Mouse (Mus musculus) heart, embryonic 11.5 days (tissue): ENCODE data around the gene Cdc26. TPM values are rescaled to one million over a fixed set of nuclear protein-coding genes. Genes with fewer than 3 reads are reported as not detected.
A peak's percentile ranks its signal among the peaks of the same experiment; 100 is the strongest.

ENCODE experiments used
- ATAC-seq: fragments of 200-750 bp; cut with Nextera tagmentation; replicated peaks from 2 replicates; pipeline ENCODE4 v1.8.0; 2017; ENCODE audit warnings: moderate library complexity; ENCODE audit not compliant: insufficient number of reproducible peaks, low FRiP score, low TSS enrichment
- H3K27ac ChIP-seq: fragments of 300-500 bp; sonication (generic); 2 replicates; pipeline ENCODE4 v1.5.1; 2014; ENCODE audit warnings: mild to moderate bottlenecking, low read depth, low read length
- H3K27me3 ChIP-seq: fragments of 300-500 bp; sonication (generic); 2 replicates; pipeline ENCODE4 v1.6.1; 2014; ENCODE audit warnings: mild to moderate bottlenecking, low read length, mixed read lengths; ENCODE audit not compliant: control insufficient read depth, insufficient read depth
- H3K36me3 ChIP-seq: fragments of 300-500 bp; sonication (generic); 2 replicates; pipeline ENCODE4 v1.6.1; 2014; ENCODE audit warnings: mild to moderate bottlenecking, low read length, moderate library complexity, mixed read lengths; ENCODE audit not compliant: control insufficient read depth, insufficient read depth
- H3K4me1 ChIP-seq: fragments of 300-500 bp; sonication (generic); 2 replicates; pipeline ENCODE4 v1.6.1; 2014; ENCODE audit warnings: low read length; ENCODE audit not compliant: control insufficient read depth, insufficient read depth
- H3K4me2 ChIP-seq: fragments of 300-500 bp; sonication (generic); 2 replicates; pipeline ENCODE4 v1.6.1; 2014; ENCODE audit warnings: mild to moderate bottlenecking, moderate library complexity
- H3K4me3 ChIP-seq: fragments of 300-500 bp; sonication (generic); 2 replicates; pipeline ENCODE4 v1.5.1; 2014; ENCODE audit warnings: low read depth, low read length
- H3K9ac ChIP-seq: fragments of 300-500 bp; sonication (generic); 2 replicates; pipeline ENCODE4 v1.6.1; 2014; ENCODE audit warnings: mild to moderate bottlenecking, low read depth, low read length, moderate library complexity
- H3K9me3 ChIP-seq: fragments of 300-500 bp; sonication (generic); replicated peaks from 2 replicates; pipeline ENCODE4 v1.6.1; 2016; ENCODE audit warnings: low read length; ENCODE audit not compliant: control insufficient read depth
- WGBS: fragments of 180-500 bp; shearing (Covaris S2); extraction: QIAGEN DNeasy Blood & Tissue Kit; methylation state at CpG from one replicate; pipeline ENCODE4 v1.1.7; 2014; ENCODE audit not compliant: insufficient replicate concordance; 5-methylcytosine and 5-hydroxymethylcytosine counted together
- polyA plus RNA-seq: library from polyadenylated mRNA; unstranded; fragments of >200 nt; fragmentation: Nextera tagmentation; extraction: Ambion mirVana; gene quantifications from 2 replicates; pipeline ENCODE4 v1.2.1, GENCODE M21; 2014

The Cdc26 gene
- polyA plus RNA-seq, 1 experiment from 2014 or later = 101 TPM

GRCm38 (mm10) chr4:62348329-62348705, 60.1 kb downstream of the Cdc26 start:
- H3K27me3 ChIP-seq = no peaks in the 10 kb centered on the region
- ATAC-seq = no peak
- 0 out of 2 replicates have a peak overlapping the region, but pooled peaks have one; percentile 7 for H3K4me2 ChIP-seq
- 39% methylated on average over 2 of the region's 2 CpGs for WGBS
- no peaks in the 10 kb centered on the region for H3K4me1 ChIP-seq
- no peak overlapping the region for H3K9ac ChIP-seq
- H3K9me3 ChIP-seq = no peaks in the 10 kb centered on the region
- H3K27ac ChIP-seq = peak overlapping the region; percentile 16
- H3K36me3 ChIP-seq = peaks cover 14% of the 10 kb centered on the region
- no peak overlapping the region for H3K4me3 ChIP-seq

GRCm38 (mm10) chr4:62347605-62348328, 60.7 kb downstream of the Cdc26 start:
- no peaks in the 10 kb centered on the region for H3K9me3 ChIP-seq
- no peaks in the 10 kb centered on the region for H3K27me3 ChIP-seq
- H3K36me3 ChIP-seq = peaks cover 14% of the 10 kb centered on the region
- ATAC-seq = peak; percentile 65
- no peaks in the 10 kb centered on the region for H3K4me1 ChIP-seq
- H3K9ac ChIP-seq = no peak overlapping the region
- 50% methylated on average over 9 of the region's 9 CpGs for WGBS
- H3K4me3 ChIP-seq = no peak overlapping the region
- 0 out of 2 replicates have a peak overlapping the region, but pooled peaks have one; percentile 7 for H3K4me2 ChIP-seq
- peak overlapping the region; percentile 54 for H3K27ac ChIP-seq

- no peaks in the 10 kb centered on the region for H3K4me1 ChIP-seq
- H3K27me3 ChIP-seq = no peaks in the 10 kb centered on the region
- H3K4me2 ChIP-seq = no peak overlapping the region
- no peak overlapping the region for H3K9ac ChIP-seq
- peaks cover 10% of the 10 kb centered on the region for H3K36me3 ChIP-seq
- no peak for ATAC-seq
- H3K27ac ChIP-seq = no peak overlapping the region
- 80% methylated on average over 4 of the region's 4 CpGs for WGBS
- H3K4me3 ChIP-seq = no peak overlapping the region
- H3K9me3 ChIP-seq = no peaks in the 10 kb centered on the region
Measured at GRCm38 (mm10) chr4:62345827-62346226, 62.6 kb downstream of the Cdc26 start.

GRCm38 (mm10) chr4:62344000-62344399, 64.4 kb downstream of the Cdc26 start:
- peaks cover 13% of the 10 kb centered on the region for H3K36me3 ChIP-seq
- WGBS = 70% methylated on average over 1 of the region's 1 CpGs
- H3K27ac ChIP-seq = no peak overlapping the region
- ATAC-seq = no peak
- no peak overlapping the region for H3K4me3 ChIP-seq
- H3K4me2 ChIP-seq = no peak overlapping the region
- H3K27me3 ChIP-seq = no peaks in the 10 kb centered on the region
- H3K9ac ChIP-seq = no peak overlapping the region
- no peaks in the 10 kb centered on the region for H3K9me3 ChIP-seq
- H3K4me1 ChIP-seq = no peaks in the 10 kb centered on the region

GRCm38 (mm10) chr4:62338536-62338935, 69.9 kb downstream of the Cdc26 start:
- H3K27me3 ChIP-seq = no peaks in the 10 kb centered on the region
- no peak overlapping the region for H3K4me2 ChIP-seq
- H3K9me3 ChIP-seq = no peaks in the 10 kb centered on the region
- no peak overlapping the region for H3K9ac ChIP-seq
- WGBS = 87% methylated on average over 5 of the region's 5 CpGs
- no peaks in the 10 kb centered on the region for H3K4me1 ChIP-seq
- H3K4me3 ChIP-seq = no peak overlapping the region
- H3K27ac ChIP-seq = no peak overlapping the region
- 0 out of 2 replicates have a peak, but pooled peaks cover 4% of the 10 kb centered on the region for H3K36me3 ChIP-seq
- ATAC-seq = no peak

Other genes starting within 250 kb of the Cdc26 start
- gene Zfp37, start 177.6 kb downstream of the Cdc26 start, polyA plus RNA-seq = 8.9 and 9.0 TPM in 2 replicates
- 14.4 and 15.4 TPM in 2 replicates for gene Slc31a2, start 146.1 kb downstream of the Cdc26 start, polyA plus RNA-seq
- 15.9 and 17.6 TPM in 2 replicates for gene Fkbp15, start 48.1 kb downstream of the Cdc26 start, polyA plus RNA-seq
- gene Slc31a1, start 47.9 kb downstream of the Cdc26 start, polyA plus RNA-seq = 39.0 and 48.7 TPM in 2 replicates
- 17.0 and 18.0 TPM in 2 replicates for gene Prpf4, start 155 bp upstream of the Cdc26 start, polyA plus RNA-seq
- gene Rnf183, start 26.6 kb upstream of the Cdc26 start, polyA plus RNA-seq = not detected in 2 replicates
- 2.9 and 3.0 TPM in 2 replicates for gene Wdr31, start 62.3 kb upstream of the Cdc26 start, polyA plus RNA-seq
- gene Bspry, start 71.4 kb upstream of the Cdc26 start, polyA plus RNA-seq = 0.52 and 0.83 TPM in 2 replicates
- 6.7 and 11.4 TPM in 2 replicates for gene Hdhd3, start 94.8 kb upstream of the Cdc26 start, polyA plus RNA-seq
- 117 and 140 TPM in 2 replicates for gene Alad, start 111.3 kb upstream of the Cdc26 start, polyA plus RNA-seq
- gene Pole3, start 116.4 kb upstream of the Cdc26 start, polyA plus RNA-seq = 59.4 and 64.1 TPM in 2 replicates
- gene 4933430I17Rik, start 116.7 kb upstream of the Cdc26 start, polyA plus RNA-seq = 0.34 and 0.87 TPM in 2 replicates
- 49.8 and 54.3 TPM in 2 replicates for gene Rgs3, start 151.2 kb upstream of the Cdc26 start, polyA plus RNA-seq